Mouse (Mus musculus) E14TG2a.4 (cell line): ENCODE data around the gene Neu2.

ENCODE experiments used
- CTCF ChIP-seq: conservative IDR thresholded peaks from 2 replicates; pipeline ENCODE4 v1.5.1; 2014; ENCODE audit warnings: low read length
- NANOG ChIP-seq: IDR thresholded peaks from 2 replicates; pipeline ENCODE4 v1.6.1; 2014; ENCODE audit warnings: borderline replicate concordance, low read length, mixed read lengths

GRCm38 (mm10) chr1:87608416-87609046, 98.8 kb downstream of the Neu2 start:
- TF ChIP-seq NANOG (no peak), CTCF (peak; percentile 91)
